Mouse (Mus musculus): ENCODE measurements at regions not wholly inside any gene's neighbourhood (a gene's known extent, or its start where the extent isn't known, plus 50 kb on each side); places are given as distances from the start of the nearest gene placed in this dataset.

DNA sequence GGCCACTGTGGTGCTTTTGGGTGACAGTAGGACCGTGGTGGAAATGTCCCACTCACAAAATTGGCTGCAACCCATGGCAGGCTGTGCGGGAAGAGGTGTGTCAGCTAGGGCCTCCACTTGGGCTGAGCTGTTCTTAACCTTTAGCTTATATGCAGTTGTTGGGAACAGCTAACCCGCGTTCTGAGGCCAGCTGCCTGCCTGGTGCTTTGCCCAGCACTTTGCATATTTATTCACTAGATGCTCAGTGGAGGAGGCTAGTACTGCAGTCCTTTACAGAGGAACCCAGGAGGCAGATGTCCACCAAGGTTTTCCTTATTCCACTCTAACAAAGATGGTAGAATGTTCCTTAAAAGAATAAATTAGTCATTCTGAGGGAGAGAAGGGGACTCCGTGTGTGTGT is 101.3 kb downstream of the Sox2 start:
- TF ChIP-seq EP300 (IDR thresholded peaks at IDR 0.05; ENCODE audit: low read depth): no peak
- no peak for TF ChIP-seq CTCF (IDR thresholded peaks at IDR 0.05; ENCODE audit: low read depth)

Data from liver, embryonic 14.5 days (tissue).